Mouse (Mus musculus) erythroblast, embryonic 14.5 days (primary cell): Measurements from ENCODE around the gene Gm45716.

ENCODE experiments used
- GATA1 ChIP-seq: IDR thresholded peaks from 2 replicates; pipeline ENCODE4 v1.6.1; 2012; ENCODE audit warnings: low read length, inconsistent platforms, mixed read lengths
- TAL1 ChIP-seq: IDR thresholded peaks from 3 replicates; pipeline ENCODE4 v1.6.1; 2012; ENCODE audit warnings: low read length, inconsistent platforms, mixed read lengths

- TF ChIP-seq GATA1 (no peak), TAL1 (no peak)
Measured at GRCm38 (mm10) chr11:90155066-90155465, 32.4 kb upstream of the Gm45716 start.
